Mouse (Mus musculus) midbrain, embryonic 12.5 days (tissue): Measurements from ENCODE around the gene Zfp423. TPM values are rescaled to one million over a fixed set of nuclear protein-coding genes. Genes with fewer than 3 reads are reported as not detected.

Experiments
- ATAC-seq: fragments of 200-750 bp; cut with Nextera tagmentation; 2 replicates; pipeline ENCODE4 v1.8.0; 2017; ENCODE audit warnings: low read depth, moderate TSS enrichment, moderate library complexity; ENCODE audit not compliant: low FRiP score
- H3K27ac ChIP-seq: fragments of 300-500 bp; sonication (generic); replicated peaks from 2 replicates; pipeline ENCODE4 v1.5.1; 2016; ENCODE audit warnings: mild to moderate bottlenecking
- H3K27me3 ChIP-seq: fragments of 300-500 bp; sonication (generic); 2 replicates; pipeline ENCODE4 v1.6.1; 2016; ENCODE audit warnings: mild to moderate bottlenecking
- H3K36me3 ChIP-seq: fragments of 300-500 bp; sonication (generic); 2 replicates; pipeline ENCODE4 v1.6.1; 2016
- H3K4me1 ChIP-seq: fragments of 300-500 bp; sonication (generic); 2 replicates; pipeline ENCODE4 v1.6.1; 2016
- H3K4me2 ChIP-seq: fragments of 300-500 bp; sonication (generic); replicated peaks from 2 replicates; pipeline ENCODE4 v1.6.1; 2016; ENCODE audit warnings: mild to moderate bottlenecking, moderate library complexity
- H3K4me3 ChIP-seq: fragments of 300-500 bp; sonication (generic); 2 replicates; pipeline ENCODE4 v1.5.1; 2016; ENCODE audit warnings: mild to moderate bottlenecking
- H3K9ac ChIP-seq: fragments of 300-500 bp; sonication (generic); replicated peaks from 2 replicates; pipeline ENCODE4 v1.6.1; 2016; ENCODE audit warnings: mild to moderate bottlenecking, moderate library complexity
- H3K9me3 ChIP-seq: fragments of 300-500 bp; sonication (generic); 2 replicates; pipeline ENCODE4 v1.6.1; 2016; ENCODE audit warnings: mild to moderate bottlenecking
- WGBS: fragments of 180-500 bp; shearing (Covaris S2); methylation state at CpG from one replicate; pipeline ENCODE4 v1.1.7; 2016; 5-methylcytosine and 5-hydroxymethylcytosine counted together
- polyA plus RNA-seq: library from polyadenylated mRNA; unstranded; fragments of >200 nt; fragmentation: Nextera tagmentation; extraction: Ambion mirVana; gene quantifications from 2 replicates; pipeline ENCODE4 v1.2.1, GENCODE M21; 2016

The Zfp423 gene
- polyA plus RNA-seq, 1 experiment from 2014 or later, result 47.9 TPM

DNA sequence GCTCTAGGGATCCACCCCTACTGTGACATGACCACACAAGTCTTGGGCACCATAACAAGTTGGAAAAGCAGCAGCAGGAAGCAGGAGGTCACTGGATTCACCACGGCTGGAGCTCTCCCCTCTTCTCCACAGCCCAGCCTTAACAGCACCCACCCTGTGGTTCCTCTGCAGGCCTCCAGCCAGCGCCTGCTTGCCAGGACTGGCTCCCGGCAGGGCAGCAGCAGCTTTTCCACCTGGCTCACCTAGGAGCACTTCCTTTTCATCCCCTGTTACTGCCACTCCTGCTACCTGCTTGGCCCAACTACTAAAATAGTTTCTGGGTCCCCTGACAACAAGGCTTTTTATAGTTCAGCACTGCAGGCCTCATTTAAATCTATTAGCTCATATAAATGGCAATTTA lies 279.4 kb downstream of the Zfp423 start:
- Histone ChIP-seq H3K4me2 (no peak overlapping the region), H3K4me1 (peaks cover 19% of the 10 kb centered on the region), H3K4me3 (no peak overlapping the region), H3K9me3 (no peaks in the 10 kb centered on the region), H3K9ac (no peak overlapping the region), H3K36me3 (peaks cover 44% of the 10 kb centered on the region), H3K27me3 (no peaks in the 10 kb centered on the region), H3K27ac (no peak overlapping the region)
- WGBS, result 64% methylated on average over 3 of the region's 3 CpGs
- ATAC-seq, result no peak

- Histone ChIP-seq H3K4me2 (no peak overlapping the region), H3K36me3 (peaks cover 39% of the 10 kb centered on the region), H3K4me3 (no peak overlapping the region), H3K27me3 (no peaks in the 10 kb centered on the region), H3K27ac (no peak overlapping the region; the same call in 1 of the 2 replicates), H3K9ac (no peak overlapping the region), H3K4me1 (peaks cover 16% of the 10 kb centered on the region), H3K9me3 (no peaks in the 10 kb centered on the region)
- WGBS, result 74% methylated on average over 11 of the region's 11 CpGs
- no peak for ATAC-seq
Observed at GRCm38 (mm10) chr8:87679431-87680003, 279.9 kb downstream of the Zfp423 start.

- Histone ChIP-seq H3K27me3 (no peaks in the 10 kb centered on the region), H3K9me3 (no peaks in the 10 kb centered on the region), H3K4me1 (peaks cover 20% of the 10 kb centered on the region), H3K4me3 (no peak overlapping the region), H3K9ac (no peak overlapping the region), H3K4me2 (no peak overlapping the region), H3K27ac (0 out of 2 replicates have a peak overlapping the region, but pooled peaks have one; percentile 10), H3K36me3 (peaks cover 17% of the 10 kb centered on the region)
- ATAC-seq, result no peak
- 76% methylated on average over 9 of the region's 9 CpGs for WGBS
Observed at GRCm38 (mm10) chr8:87675411-87675810, 284.0 kb downstream of the Zfp423 start.

DNA sequence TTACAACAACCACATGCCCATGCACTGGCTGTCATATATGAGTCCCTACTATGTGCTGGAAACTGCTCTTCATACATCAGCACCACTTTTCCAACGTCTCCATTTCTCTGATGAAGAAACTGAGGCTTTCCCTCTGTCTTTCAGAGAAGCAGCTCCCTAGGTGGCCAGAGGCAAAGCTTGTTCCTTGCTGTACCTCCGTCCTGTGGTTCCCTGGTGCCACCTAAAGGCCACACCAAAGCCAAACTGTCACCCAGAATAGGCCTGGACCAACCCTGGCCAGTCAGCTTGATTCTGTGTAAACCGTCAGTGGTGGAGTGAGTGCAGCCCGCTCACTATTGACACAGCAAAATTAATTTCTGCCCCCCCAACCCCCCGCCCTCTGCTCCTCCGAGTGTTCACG lies 285.2 kb downstream of the Zfp423 start:
- H3K27ac ChIP-seq, result peak overlapping the region; percentile 31; the same call in 1 of the 2 replicates
- no peak overlapping the region for H3K4me2 ChIP-seq
- no peaks in the 10 kb centered on the region for H3K9me3 ChIP-seq
- peaks cover 14% of the 10 kb centered on the region for H3K4me1 ChIP-seq
- no peak for ATAC-seq
- H3K9ac ChIP-seq, result no peak overlapping the region
- H3K36me3 ChIP-seq, result peaks cover 8% of the 10 kb centered on the region
- 72% methylated on average over 7 of the region's 7 CpGs for WGBS
- no peaks in the 10 kb centered on the region for H3K27me3 ChIP-seq
- no peak overlapping the region for H3K4me3 ChIP-seq

- Histone ChIP-seq H3K4me2 (no peak overlapping the region), H3K27ac (no peak overlapping the region), H3K4me1 (peaks cover 27% of the 10 kb centered on the region), H3K4me3 (no peak overlapping the region), H3K27me3 (no peaks in the 10 kb centered on the region), H3K9me3 (no peaks in the 10 kb centered on the region), H3K9ac (no peak overlapping the region), H3K36me3 (no peaks in the 10 kb centered on the region; the same call in 1 of the 2 replicates)
- ATAC-seq, result no peak
- 85% methylated on average over 2 of the region's 2 CpGs for WGBS
Observed at GRCm38 (mm10) chr8:87672214-87672613, 287.2 kb downstream of the Zfp423 start.

DNA sequence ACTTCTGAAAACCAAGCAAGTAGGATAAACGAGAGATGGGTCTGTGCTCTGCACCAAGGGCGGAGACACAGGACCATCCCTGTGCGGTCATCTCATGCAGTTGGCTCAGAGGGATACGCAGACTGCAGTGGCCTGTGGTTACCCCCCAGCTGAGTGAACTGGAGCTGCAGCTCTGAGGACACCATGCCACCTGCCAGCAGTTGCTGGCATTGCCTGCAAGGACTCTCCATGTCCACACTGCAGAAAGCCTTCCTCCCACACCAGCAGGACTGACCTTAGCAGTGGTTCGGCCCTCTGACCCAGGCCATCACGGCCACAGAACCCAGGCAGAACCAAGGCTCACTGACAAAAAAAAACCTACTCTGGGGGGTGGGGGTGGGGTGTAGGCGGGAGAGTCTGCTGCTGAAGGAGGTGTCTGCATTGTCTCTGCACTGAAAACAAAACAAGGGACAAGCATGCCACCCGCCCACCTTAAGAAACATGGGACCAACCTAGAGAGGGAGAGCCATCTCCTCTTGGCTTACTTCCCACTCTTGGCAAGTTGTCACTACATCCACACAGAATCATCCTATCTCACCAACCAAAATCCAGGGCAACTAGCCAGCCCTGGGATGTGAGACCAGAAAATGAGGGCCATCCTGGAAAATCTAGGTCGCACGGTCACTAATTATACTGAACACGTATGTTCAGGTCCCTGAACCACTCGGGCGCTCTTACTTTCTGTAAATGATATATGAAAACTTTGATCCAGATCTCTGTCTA lies 288.0 kb downstream of the Zfp423 start:
- Histone ChIP-seq H3K9ac (no peak overlapping the region), H3K27ac (no peak overlapping the region), H3K9me3 (no peaks in the 10 kb centered on the region), H3K36me3 (no peaks in the 10 kb centered on the region), H3K4me3 (no peak overlapping the region), H3K4me1 (peaks cover 27% of the 10 kb centered on the region), H3K27me3 (no peaks in the 10 kb centered on the region), H3K4me2 (no peak overlapping the region)
- WGBS, result 85% methylated on average over 13 of the region's 13 CpGs
- no peak for ATAC-seq

- Histone ChIP-seq H3K36me3 (no peaks in the 10 kb centered on the region), H3K4me1 (peaks cover 19% of the 10 kb centered on the region), H3K27me3 (no peaks in the 10 kb centered on the region), H3K27ac (no peak overlapping the region), H3K4me2 (no peak overlapping the region), H3K9ac (no peak overlapping the region), H3K9me3 (no peaks in the 10 kb centered on the region), H3K4me3 (no peak overlapping the region)
- WGBS, result 85% methylated on average over 3 of the region's 3 CpGs
- no peak for ATAC-seq
Observed at GRCm38 (mm10) chr8:87670232-87670631, 289.2 kb downstream of the Zfp423 start.

DNA sequence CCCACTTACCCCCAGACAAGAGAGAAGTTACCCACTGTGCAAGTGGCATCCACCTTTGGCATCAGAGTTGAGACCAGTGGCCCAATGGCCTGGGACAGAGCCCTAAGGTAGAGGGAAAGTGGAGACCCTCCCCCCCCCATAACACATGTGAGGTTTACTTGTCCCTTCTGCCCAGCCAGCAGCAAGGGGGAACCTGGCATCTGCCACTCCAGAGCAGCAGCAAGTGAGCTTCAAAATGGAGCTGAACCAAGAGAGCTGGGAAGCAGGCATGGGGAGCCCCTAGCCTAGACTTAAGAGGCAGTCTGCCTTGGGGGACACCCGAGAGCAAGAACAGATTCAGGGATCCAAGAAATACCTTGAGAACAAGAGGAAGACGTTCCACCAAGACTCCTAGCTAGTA lies 290.7 kb downstream of the Zfp423 start:
- no peak overlapping the region for H3K4me3 ChIP-seq
- H3K9ac ChIP-seq, result no peak overlapping the region
- H3K9me3 ChIP-seq, result no peaks in the 10 kb centered on the region
- peaks cover 24% of the 10 kb centered on the region for H3K4me1 ChIP-seq
- WGBS, result 97% methylated on average over 2 of the region's 2 CpGs
- H3K27ac ChIP-seq, result no peak overlapping the region
- ATAC-seq, result no peak
- no peaks in the 10 kb centered on the region; the same call in 1 of the 2 replicates for H3K27me3 ChIP-seq
- H3K36me3 ChIP-seq, result no peaks in the 10 kb centered on the region
- no peak overlapping the region for H3K4me2 ChIP-seq

- H3K9ac ChIP-seq, result no peak overlapping the region
- H3K4me1 ChIP-seq, result peaks cover 29% of the 10 kb centered on the region
Observed at GRCm38 (mm10) chr8:87667914-87668643, 291.3 kb downstream of the Zfp423 start.

GRCm38 (mm10) chr8:87667297-87667696 lies 292.1 kb downstream of the Zfp423 start:
- Histone ChIP-seq H3K9me3 (no peaks in the 10 kb centered on the region), H3K27ac (peak overlapping the region; percentile 30; the same call in 1 of the 2 replicates), H3K36me3 (no peaks in the 10 kb centered on the region), H3K4me1 (peaks cover 37% of the 10 kb centered on the region), H3K4me2 (no peak overlapping the region), H3K27me3 (peaks cover 7% of the 10 kb centered on the region), H3K4me3 (no peak overlapping the region), H3K9ac (no peak overlapping the region)
- 88% methylated on average over 6 of the region's 6 CpGs for WGBS
- no peak for ATAC-seq

More at GRCm38 (mm10) chr8:87667914-87668643, 291.3 kb downstream of the Zfp423 start:
- Histone ChIP-seq H3K4me2 (no peak overlapping the region), H3K36me3 (no peaks in the 10 kb centered on the region), H3K27me3 (peaks cover 2% of the 10 kb centered on the region; the same call in 1 of the 2 replicates), H3K4me3 (no peak overlapping the region), H3K9me3 (no peaks in the 10 kb centered on the region), H3K27ac (peak overlapping the region; percentile 30)
- no peak for ATAC-seq
- 78% methylated on average over 26 of the region's 26 CpGs for WGBS

DNA sequence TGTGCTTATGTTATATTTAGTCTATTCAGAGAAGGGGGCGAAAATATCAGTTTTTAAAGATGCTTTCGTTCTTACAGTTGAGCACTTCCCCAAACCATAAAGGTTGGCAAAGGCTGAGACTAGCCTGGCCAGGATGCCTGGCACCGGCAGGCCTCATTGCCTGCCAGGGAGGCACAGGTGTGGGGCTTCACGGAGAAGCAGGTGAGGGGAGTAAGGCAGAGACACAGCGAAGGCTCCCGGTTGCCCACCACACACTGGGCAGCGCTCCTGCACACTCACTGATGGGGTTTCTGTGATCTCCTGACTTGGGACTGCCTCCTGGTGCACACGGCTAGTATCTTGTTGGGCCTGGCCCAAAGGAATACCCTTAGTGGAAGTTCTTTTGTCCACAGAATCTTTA lies 294.1 kb downstream of the Zfp423 start:
- peaks cover 52% of the 10 kb centered on the region for H3K4me1 ChIP-seq
- 91% methylated on average over 8 of the region's 8 CpGs for WGBS

DNA sequence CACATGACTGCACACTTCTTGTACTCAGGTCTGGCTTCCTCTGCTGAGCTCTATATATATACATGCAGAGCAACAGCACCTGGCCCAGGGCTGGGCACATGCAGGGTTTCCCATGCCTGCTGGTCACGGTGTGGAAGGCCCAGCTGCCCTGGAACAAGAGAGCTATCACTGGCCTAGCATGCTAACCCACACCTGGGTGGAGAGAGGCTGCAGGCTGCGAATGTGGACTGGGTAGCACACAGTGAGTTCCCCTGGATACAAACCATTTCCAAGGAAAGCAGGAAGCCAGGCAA lies 295.2 kb downstream of the Zfp423 start:
- Histone ChIP-seq H3K9ac (no peak overlapping the region), H3K27me3 (peaks cover 32% of the 10 kb centered on the region), H3K4me3 (no peak overlapping the region), H3K4me1 (peaks cover 63% of the 10 kb centered on the region), H3K27ac (0 out of 2 replicates have a peak overlapping the region, but pooled peaks have one; percentile 20), H3K9me3 (no peaks in the 10 kb centered on the region), H3K4me2 (no peak overlapping the region), H3K36me3 (no peaks in the 10 kb centered on the region)
- WGBS, result 84% methylated on average over 2 of the region's 2 CpGs
- ATAC-seq, result no peak

More for the DNA sequence above, 294.1 kb downstream of the Zfp423 start:
- no peak overlapping the region for H3K9ac ChIP-seq
- H3K9me3 ChIP-seq, result no peaks in the 10 kb centered on the region
- no peak overlapping the region for H3K4me3 ChIP-seq
- H3K27me3 ChIP-seq, result peaks cover 21% of the 10 kb centered on the region
- ATAC-seq, result no peak
- no peaks in the 10 kb centered on the region for H3K36me3 ChIP-seq
- H3K4me2 ChIP-seq, result no peak overlapping the region
- no peak overlapping the region for H3K27ac ChIP-seq
